Mouse (Mus musculus): ENCODE results near the gene Tmem43. TPM values are rescaled to one million over a fixed set of nuclear protein-coding genes. Genes with fewer than 3 reads are reported as not detected.
"Not testable (repeated sequence)": the region's sequence is repeated elsewhere in the genome, so short reads cannot be mapped to it uniquely, and the experiment has no call there.

Gene Tmem43
- total RNA-seq (2017): 46.2 and 51.9 TPM in 2 replicates

DNA sequence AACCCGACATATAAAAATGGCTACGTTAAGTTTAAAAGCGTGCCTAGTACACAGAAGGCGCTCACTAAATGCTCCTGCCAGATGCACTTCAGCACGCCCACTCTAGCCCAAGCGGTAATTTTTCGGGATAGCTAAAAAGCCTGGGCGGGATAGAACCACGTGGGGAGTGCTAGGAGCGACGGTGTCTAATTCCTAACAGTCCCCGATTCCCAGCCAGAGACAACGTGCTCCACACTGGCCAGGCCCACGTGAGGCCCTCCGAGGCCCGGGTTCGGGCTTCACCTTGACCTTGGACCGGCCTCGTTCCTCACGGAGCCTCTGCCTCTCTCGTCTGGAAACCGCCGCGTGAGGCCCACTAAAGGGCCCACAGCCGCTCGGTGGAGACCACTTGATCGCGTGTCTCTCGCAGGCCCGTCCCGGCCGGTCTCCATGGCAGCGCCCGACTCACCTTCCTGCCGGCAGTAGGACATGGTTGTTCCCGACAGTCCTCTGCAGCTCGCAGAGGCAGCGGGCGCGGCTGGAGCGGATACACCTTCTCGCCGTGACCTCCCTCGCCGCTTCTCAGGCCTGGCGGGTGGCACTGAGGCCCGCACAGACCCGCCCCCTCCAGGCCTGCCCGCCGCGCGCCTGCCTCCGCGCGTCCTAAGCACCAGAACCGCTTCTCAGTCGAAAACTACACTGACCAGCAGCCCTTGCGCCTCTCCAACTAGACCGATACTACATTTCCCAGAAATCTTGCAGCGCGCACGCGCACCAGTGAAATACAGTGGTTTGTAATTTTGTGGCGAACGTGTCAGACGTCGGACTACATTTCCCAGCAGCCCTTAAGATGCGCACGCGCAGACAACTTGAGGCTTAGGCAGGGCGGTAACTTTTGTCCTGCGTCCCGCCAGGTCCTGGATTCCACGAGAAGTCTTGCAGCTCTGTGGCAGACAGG is at the start of gene Tmem43, which contains the start of gene Chchd4:
Tmem43 (plus strand) TSS at position 836 of the 937 bp plus-strand sequence.
Chchd4 (minus strand) TSS at position 679 of the 937 bp plus-strand sequence.
- peak; percentile 83 for ATAC-seq (replicated peaks; ENCODE audit: low read depth, poor library complexity, severe bottlenecking)

DNA sequence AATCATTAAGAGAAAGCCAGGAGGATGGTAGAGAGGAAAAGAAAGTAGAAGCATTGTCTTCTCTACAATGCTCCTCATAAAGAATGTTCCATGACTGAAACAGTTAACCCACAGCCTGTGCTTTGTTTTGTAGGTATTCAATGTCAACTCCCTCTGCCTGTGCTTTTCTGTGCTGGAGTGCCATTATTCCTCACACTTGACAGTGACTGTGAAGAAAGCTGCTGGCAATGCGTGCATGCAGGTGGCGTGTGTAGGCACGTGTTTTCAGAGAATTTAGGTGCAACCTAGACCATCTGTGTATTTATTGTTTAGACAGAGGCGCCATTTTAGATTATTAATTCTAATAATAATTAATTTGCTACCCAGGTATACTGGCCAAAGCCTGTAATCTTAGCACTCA is 49.4 kb upstream of the Tmem43 start:
- no peak for ATAC-seq (replicated peaks; ENCODE audit: low read depth, poor library complexity, severe bottlenecking)

DNA sequence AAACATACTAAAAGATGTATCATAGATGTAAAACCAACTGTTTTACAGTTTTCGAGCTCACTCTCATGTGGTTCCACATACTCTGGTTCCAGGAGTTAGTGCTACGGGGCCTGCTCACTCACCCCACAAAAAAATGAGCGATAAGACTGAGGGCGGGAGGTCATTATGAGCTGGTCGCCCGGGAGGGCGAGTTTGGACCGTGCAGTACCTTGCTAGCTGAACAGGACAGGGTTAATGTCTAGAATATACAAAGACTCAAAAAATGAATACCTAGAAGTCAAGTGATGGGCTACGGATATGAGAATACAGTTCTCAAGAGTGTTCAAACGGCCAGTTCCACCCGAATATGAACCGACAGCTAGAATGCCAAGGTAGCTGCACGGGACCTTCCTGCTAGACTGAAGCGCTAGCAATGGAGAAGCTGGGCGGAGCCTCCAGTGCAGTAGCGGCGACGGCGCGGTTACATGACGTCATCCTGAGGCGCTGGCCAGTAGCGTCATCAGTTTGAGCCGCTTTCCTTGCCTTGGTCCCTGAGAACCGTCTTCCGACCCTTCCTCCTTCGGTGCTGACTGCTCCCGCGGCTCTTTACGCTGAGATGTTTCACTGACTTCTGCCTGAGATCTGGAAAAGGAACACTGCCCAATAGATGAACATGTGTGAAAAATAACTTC is 32.9 kb upstream of the Tmem43 start:
- peak; percentile 97 for ATAC-seq (replicated peaks; ENCODE audit: low read depth, poor library complexity, severe bottlenecking)

DNA sequence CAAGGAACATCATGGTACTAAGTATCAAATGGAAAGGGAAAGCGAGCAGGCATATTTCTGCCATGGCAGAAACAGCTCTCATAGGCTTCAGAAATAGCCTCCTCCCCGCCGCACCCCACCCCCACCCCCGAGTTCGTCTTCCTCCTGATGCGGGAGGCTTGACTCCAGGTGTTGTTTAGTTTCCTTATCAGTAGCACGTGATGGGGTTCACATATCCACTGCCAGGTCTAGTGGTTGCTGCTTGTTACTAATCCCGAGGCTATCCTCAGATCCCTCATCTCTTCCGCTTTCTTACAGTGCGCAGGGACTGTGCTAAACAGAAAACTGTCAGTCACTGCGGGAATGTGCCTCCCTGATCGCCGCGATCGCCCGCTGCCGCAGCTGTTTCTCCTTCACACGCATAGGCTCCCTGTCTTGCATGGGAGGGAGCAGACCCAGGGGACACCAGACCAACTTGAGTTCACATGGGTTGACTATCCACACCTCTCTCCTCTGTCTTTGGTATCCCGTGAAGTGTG is 32.3 kb upstream of the Tmem43 start:
- peak; percentile 45 for ATAC-seq (replicated peaks; ENCODE audit: low read depth, poor library complexity, severe bottlenecking)

DNA sequence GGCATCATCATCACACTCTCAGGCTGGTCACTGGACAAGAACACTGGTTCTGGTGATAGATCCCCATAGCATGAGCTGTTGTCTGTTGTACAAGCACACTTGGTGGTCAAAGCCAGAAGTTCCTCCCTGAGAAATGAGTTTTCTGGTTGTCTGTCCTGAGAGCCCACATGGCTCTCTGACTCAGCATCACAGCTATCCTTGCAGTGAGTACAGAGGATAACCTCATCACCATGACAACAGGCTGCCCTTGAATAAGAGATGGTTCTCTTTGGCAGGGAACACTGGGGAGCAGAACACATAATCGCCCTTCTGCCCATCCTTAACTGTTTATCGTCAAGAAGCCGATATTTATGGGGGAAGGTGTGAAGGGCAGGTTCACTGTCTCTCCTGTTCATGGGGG is 28.2 kb upstream of the Tmem43 start:
- no peak for ATAC-seq (replicated peaks; ENCODE audit: low read depth, poor library complexity, severe bottlenecking)

DNA sequence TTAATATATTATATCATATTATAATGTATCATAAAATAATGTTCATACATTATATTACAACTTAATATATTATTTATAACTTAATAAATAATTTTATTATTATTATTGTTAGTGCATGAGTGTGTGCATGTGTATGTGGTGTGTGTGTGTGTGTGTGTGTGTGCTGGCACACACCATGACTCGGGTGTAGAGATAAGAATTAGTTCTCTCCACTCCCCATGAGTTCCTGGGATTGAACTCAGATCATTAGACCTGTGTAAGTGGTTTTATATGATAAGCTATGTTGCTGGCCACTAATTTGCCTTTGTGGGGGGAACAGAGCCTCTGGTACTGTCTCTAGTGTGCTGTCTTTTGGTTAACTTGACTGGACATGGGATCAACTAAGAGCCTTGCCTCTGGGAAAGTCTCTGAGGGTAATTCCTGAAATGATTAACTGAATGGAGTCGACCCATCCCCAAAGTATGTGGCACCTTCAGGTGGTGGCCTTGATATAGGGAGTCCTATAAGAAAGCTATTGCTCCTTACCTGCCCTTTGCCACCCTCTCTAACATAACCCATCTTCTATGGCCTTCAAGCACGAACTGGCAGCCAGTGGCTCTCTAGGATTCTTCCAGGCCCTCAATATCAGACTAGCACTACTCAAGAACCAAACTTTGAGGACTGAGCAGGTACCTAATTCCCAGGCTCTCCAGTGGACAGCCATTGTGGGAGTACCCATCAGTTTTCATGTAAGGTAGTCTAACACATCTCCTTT is 23.9 kb upstream of the Tmem43 start:
- no peak for ATAC-seq (replicated peaks; ENCODE audit: low read depth, poor library complexity, severe bottlenecking)

DNA sequence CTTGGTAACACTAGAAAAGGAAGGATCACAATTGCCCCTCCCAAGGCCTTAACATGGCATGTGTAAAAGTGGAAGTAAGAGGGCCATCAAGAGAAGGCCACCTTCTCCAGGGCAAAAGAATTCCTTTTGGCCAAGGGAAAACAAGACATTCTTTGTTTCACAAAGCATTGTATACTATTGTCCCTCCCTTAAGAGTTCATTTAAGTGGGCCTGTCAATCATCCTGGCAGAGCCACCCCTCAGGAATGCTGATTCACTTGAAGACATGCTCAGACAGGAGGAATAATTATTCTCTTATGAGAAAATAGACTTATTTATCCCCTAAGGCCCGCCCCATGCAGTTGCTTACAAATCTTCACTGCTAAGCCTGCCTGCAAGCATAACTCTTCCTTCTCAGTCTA is 21.4 kb upstream of the Tmem43 start:
- ATAC-seq (replicated peaks; ENCODE audit: low read depth, poor library complexity, severe bottlenecking): no peak

DNA sequence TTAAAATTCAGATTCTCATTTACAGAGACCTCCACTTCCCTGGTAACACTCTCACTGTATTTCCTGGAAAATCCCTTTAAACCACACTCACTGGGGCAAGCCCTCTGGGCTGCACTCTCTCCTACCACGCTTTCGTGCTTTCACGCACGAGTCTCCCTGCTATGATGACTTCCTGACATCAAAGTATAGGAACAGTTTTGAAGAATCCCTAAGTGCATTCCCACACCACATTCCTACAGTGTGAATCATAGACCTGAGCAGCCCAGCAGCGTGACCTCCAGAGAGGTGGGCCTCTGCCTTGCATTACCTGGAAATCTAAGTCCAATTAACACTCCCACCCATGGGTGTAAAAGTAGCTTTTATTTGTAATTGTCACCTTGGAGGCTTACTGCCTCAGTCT is 19.0 kb upstream of the Tmem43 start:
- ATAC-seq (replicated peaks; ENCODE audit: low read depth, poor library complexity, severe bottlenecking): no peak

DNA sequence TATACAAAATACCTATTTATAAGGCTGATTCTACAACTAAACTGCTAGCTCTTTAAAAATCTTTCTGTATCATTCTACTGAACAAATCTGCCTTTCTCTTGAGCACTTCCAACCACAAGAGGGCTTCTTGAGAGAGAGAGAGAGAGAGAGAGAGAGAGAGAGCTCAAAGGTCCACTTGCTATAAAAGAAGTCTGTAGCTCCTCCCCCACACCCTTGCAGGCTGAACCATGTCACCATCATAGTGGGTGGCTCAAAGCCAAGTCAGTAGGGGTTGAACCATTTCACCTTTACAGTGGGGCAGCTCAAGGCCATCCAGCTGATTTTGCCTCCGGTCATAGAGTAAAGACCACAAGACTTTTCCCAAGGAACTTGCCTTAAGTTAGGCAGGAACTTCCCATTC is 14.0 kb upstream of the Tmem43 start:
- ATAC-seq (replicated peaks; ENCODE audit: low read depth, poor library complexity, severe bottlenecking): peak; percentile 73

DNA sequence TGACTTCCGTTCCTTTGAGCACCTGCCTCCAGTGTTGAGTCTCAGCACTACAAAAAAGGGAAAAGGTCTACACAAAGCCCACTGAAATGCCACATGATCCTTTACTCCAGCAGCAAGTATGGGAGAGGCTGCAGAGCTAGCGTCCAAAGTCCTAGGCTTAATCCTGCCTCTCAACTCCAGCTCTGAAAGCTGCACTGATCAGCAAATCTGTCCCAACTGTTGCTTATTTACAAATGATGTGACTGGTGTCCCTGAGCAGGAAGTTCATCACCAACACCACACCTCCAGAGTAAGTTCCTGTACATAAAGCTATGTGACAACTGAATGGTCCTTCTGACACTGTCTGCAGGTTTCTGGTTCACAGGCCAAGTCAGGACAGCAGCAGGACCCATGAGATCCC is 7.7 kb upstream of the Tmem43 start:
- no peak for ATAC-seq (replicated peaks; ENCODE audit: low read depth, poor library complexity, severe bottlenecking)

DNA sequence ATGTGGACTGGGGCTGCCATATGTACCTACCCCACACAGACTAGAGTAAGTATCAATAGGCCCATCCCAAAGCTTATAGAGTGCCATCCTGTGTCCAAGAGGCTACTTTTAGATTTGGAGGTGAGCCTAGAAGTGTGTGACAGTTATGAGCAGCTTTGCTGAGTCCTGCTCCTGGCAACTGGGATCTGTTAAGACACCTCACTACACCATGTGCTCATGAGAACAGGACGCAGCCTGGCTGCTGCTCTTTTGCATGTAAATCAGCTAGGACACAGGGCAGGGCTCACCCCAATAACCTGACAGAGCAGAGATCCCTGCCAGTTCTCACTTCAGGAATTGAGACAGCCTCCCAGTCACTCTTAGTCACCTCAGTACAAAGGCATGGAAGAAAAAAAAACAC is 6.4 kb upstream of the Tmem43 start:
- ATAC-seq (replicated peaks; ENCODE audit: low read depth, poor library complexity, severe bottlenecking): no peak

DNA sequence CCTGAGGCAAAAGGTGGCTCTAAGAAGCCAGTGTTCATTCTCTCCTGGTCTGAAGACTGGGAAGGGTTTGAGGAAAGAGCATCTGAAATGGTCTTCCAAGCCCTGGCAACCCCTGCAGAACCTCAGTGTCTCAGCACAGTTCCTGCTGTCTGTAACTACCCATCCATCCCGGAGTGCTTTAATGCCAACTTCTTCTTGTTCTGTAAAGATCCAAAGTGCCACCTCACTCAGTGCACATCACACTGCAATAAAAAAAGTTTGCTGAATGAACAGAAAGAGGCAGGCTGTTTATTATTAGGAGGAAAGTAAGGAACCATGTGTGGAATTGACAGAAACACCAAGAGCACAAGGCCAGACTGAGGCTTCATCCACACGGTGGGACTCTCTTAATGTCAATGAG is 2.8 kb upstream of the Tmem43 start:
- no peak for ATAC-seq (replicated peaks; ENCODE audit: low read depth, poor library complexity, severe bottlenecking)

DNA sequence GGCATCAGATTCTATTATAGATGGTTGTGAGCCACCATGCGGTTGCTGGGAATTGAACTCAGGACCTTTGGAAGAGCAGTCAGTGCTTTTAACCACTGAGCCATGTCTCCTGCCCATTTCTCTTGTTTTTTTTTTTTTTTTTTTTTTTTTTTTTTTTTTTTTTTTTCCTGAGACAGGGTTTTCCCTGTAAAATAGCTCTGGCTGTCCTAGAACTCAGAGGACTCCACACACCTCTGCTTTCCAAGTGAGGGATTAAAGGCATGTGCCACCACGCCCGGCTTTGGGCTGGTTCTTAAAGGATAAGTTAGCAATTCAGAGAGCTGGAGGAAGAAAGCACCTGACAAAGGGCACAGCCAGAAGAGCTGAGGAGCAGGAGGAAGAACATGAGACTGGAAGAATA is 2.1 kb upstream of the Tmem43 start:
- not testable (repeated sequence) for ATAC-seq (replicated peaks; ENCODE audit: low read depth, poor library complexity, severe bottlenecking)

DNA sequence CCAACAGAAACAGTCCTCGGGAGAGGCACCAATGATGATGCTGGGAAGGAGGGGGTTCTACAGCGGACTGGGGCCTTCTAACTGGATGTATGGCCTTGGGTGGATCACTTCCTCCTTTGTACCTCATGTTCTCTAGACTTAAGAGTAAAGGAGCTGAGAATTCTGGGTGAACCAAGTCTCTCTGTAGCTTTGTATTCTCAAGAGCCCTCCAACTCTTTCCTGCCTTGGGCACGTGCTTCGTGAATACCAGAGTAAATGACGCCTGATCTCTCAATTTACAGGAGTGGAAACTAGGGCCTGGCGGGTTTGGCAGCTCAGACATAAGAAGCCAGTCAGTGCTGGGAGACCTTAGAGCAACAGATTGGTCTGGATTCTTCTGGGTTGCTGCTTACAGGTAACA is 1.2 kb upstream of the Tmem43 start:
- ATAC-seq (replicated peaks; ENCODE audit: low read depth, poor library complexity, severe bottlenecking): peak; percentile 17; the same call in 1 of the 2 replicates

DNA sequence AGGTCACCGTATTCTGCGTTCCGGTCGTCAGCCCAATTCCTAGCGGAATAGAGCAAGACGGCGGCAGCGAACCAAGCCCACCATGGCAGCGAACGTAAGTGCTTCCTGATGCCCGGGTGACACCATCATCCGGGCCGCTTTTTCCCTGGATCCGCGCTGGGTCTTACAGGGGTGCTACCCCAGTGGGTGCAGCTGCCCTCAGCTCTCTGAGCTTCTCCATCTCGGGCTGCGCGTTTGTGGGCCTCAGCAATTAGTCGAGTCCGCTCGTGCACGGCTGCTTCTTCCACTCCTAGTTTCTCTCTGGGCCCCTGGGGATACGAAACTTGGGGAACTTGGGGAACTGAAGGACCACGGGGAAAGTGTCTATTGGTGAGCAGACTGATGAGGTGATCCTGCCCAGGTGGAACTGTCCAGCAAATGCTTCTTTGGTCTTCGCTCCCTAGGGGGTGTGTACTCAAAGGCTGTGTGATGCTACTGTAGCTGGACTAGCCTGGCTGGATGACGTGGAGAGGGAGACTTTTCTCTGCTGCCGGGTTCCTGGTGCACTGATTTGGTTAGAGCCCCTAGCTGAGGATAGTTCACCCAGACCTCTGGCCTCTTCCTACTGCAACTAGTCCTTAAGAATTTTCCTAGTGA is 420 bp downstream of the Tmem43 start:
- ATAC-seq (replicated peaks; ENCODE audit: low read depth, poor library complexity, severe bottlenecking): peak; percentile 41

DNA sequence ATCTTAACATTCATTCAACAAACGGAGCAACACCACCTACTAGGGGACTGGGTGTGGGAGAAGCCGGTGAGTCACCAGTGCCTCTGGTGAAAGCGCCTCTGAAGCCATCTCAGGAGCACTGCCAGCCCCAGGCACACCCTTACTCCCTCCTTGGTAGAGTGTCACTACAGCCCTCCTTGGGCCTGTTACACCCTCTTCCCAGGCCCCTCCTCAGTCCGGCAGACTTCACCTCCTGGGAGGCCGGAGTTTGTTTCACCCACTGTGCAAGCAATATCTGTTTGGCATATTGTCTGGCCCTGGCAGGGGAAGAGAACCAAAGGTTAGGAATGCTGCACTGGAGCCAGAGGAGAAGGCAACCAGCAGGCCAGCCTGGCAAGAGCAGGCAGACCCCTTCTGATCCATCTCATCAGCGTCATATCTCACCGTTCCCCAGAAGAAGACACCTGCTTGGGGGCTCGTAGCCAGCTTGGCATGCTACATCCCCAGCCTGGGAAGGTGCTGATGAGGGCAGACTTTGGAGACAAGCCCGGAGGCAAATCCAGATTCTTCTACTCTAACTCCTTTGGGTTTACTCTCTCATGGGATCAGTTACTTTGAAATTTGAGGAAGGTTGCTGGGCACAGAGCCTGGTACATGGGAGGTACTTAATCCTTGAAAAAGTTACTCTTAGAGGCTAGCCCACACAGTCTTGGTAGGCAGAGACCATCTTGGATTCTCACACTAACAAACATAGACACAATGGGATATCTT is 1.1 kb downstream of the Tmem43 start:
- ATAC-seq (replicated peaks; ENCODE audit: low read depth, poor library complexity, severe bottlenecking): no peak

DNA sequence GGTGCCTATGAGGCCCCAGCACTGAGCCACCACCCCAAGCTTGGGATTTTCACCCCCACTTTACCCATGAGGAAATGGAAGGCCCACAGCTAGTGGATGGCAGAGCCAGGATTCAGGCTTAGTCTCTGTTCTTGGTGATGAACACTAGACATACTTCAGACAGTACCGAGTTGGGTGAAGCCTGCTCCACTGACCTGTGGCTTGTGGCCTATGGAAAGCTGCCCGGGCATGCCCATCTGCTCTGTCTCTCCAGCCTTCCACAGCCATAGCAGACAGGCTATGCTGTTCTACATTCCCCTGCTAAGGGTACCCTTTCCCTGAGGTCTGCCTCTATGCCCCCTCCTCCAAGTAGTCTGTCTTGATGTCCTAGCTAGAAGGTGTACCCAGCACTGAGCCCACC is 3.0 kb downstream of the Tmem43 start:
- ATAC-seq (replicated peaks; ENCODE audit: low read depth, poor library complexity, severe bottlenecking): no peak

DNA sequence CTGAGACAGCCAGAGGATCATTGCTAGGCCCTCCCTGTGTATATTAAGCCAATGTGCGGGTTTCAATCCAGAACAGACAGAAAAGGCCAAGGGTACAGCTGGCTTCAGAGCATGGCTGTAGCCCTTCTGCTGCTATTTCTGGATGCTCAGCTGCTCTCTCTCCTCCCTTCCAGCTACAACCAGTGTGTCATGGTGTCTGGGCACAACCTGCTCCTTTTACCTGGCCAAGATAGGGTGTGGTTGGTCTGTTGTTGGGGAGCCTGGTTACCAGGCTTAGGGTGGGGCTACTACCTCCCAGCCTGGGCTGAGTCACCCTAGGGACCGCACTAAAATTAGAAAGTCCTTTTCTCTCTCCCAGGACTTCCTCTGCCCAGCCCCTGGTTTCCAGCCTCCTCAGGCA is 9.9 kb downstream of the Tmem43 start:
- ATAC-seq (replicated peaks; ENCODE audit: low read depth, poor library complexity, severe bottlenecking): no peak

DNA sequence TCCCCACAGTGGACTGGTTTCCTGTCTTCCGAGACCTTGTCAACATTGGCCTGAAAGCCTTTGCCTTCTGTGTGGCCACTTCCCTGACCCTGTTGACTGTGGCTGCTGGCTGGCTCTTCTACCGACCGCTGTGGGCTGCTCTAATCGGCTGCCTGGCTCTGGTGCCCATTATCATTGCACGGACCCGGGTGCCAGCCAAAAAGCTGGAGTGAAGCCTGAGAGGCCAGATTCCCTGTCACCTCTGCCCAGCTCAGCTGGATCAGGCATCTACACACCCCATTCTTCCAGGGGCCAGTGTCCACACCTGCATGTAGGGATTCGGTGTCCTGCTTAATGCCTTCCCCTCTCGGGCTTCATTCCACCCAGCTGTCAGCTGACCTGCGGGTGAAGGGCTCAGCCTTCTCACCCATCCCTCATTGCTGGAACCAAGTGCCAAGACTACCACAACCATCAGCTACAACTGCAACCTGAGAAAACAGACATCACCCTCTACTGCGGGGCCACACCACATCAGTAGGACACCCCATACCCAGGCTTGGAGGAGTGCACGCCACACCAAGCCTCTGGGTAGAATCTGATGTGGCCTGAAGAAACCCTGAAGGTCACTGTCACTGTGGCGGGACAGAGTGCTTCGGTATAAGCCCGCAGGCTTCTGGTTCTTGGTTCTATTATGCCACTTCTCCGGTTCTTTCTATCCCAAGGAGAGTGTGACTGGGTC is 13.4 kb downstream of the Tmem43 start:
- ATAC-seq (replicated peaks; ENCODE audit: low read depth, poor library complexity, severe bottlenecking): no peak

Data from common myeloid progenitor, adult 5-6 weeks (primary cell).